Mouse (Mus musculus): ENCODE data around the gene Olfr1367. TPM values are rescaled to one million over a fixed set of nuclear protein-coding genes. Genes with fewer than 3 reads are reported as not detected.
A peak's percentile ranks its signal among the peaks of the same experiment; 100 is the strongest.

Gene Olfr1367
- total and polyA plus RNA-seq, 2 experiments, result not detected

GRCm38 (mm10) chr13:21326191-21326590 lies 20.5 kb upstream of the Olfr1367 start:
- WGBS, result 9% methylated on average over 4 of the region's 4 CpGs
- no peaks in the 10 kb centered on the region for H3K79me2 ChIP-seq (ENCODE audit: control insufficient read depth, insufficient read depth, low read length)
- peaks cover 3% of the 10 kb centered on the region; the same call in 1 of the 2 replicates for H3K4me1 ChIP-seq (ENCODE audit: control insufficient read depth, insufficient read depth, low read length)
- no peak overlapping the region for H3K27ac ChIP-seq (replicated peaks; ENCODE audit: insufficient read depth, low read depth, low read length)
- no peak overlapping the region for H3K9ac ChIP-seq (ENCODE audit: low read depth, low read length)
- H3K36me3 ChIP-seq (ENCODE audit: control insufficient read depth, insufficient read depth, low read length), result no peaks in the 10 kb centered on the region
- TF ChIP-seq CTCF (IDR thresholded peaks at IDR 0.05; ENCODE audit: low read depth, low read length) (0 out of 2 replicates have a peak, but pooled peaks have one; percentile 25), POLR2A (IDR thresholded peaks at IDR 0.05; ENCODE audit: extremely low read depth, insufficient read depth, low read length) (no peak)
- H3K27me3 ChIP-seq (ENCODE audit: control insufficient read depth, insufficient read depth, low read length), result no peaks in the 10 kb centered on the region
- no peak overlapping the region for H3K4me3 ChIP-seq (ENCODE audit: insufficient read depth, low read depth, low read length)
- DNase-seq (ENCODE audit: extremely low read depth, low read depth, low spot score), result peak; percentile 65

- under 1% methylated on average over 24 of the region's 24 CpGs for WGBS
- DNase-seq (ENCODE audit: extremely low read depth, low read depth, low spot score), result peak; percentile 76
These were observed 20.0 kb upstream of the Olfr1367 start for GRCm38 (mm10) chr13:21326657-21327211.

GRCm38 (mm10) chr13:21327424-21327823 lies 19.3 kb upstream of the Olfr1367 start:
- WGBS, result 2% methylated on average over 9 of the region's 9 CpGs
- Histone ChIP-seq H3K27me3 (ENCODE audit: control insufficient read depth, insufficient read depth, low read length) (no peaks in the 10 kb centered on the region), H3K27ac (replicated peaks; ENCODE audit: insufficient read depth, low read depth, low read length) (no peak overlapping the region), H3K9ac (ENCODE audit: low read depth, low read length) (no peak overlapping the region), H3K4me1 (ENCODE audit: control insufficient read depth, insufficient read depth, low read length) (no peaks in the 10 kb centered on the region), H3K79me2 (ENCODE audit: control insufficient read depth, insufficient read depth, low read length) (no peaks in the 10 kb centered on the region), H3K4me3 (ENCODE audit: insufficient read depth, low read depth, low read length) (no peak overlapping the region), H3K36me3 (ENCODE audit: control insufficient read depth, insufficient read depth, low read length) (no peaks in the 10 kb centered on the region)
- TF ChIP-seq CTCF (IDR thresholded peaks at IDR 0.05; ENCODE audit: low read depth, low read length) (no peak), POLR2A (IDR thresholded peaks at IDR 0.05; ENCODE audit: extremely low read depth, insufficient read depth, low read length) (no peak)
- DNase-seq (ENCODE audit: extremely low read depth, low read depth, low spot score), result no peak

More at GRCm38 (mm10) chr13:21326657-21327211, 20.0 kb upstream of the Olfr1367 start:
- Histone ChIP-seq H3K27ac (replicated peaks; ENCODE audit: insufficient read depth, low read depth, low read length) (peak overlapping the region; percentile 17; the same call in 1 of the 2 replicates), H3K9ac (ENCODE audit: low read depth, low read length) (peak overlapping the region; percentile 20), H3K79me2 (ENCODE audit: control insufficient read depth, insufficient read depth, low read length) (no peaks in the 10 kb centered on the region), H3K27me3 (ENCODE audit: control insufficient read depth, insufficient read depth, low read length) (no peaks in the 10 kb centered on the region), H3K4me1 (ENCODE audit: control insufficient read depth, insufficient read depth, low read length) (peaks cover 3% of the 10 kb centered on the region; the same call in 1 of the 2 replicates), H3K4me3 (ENCODE audit: insufficient read depth, low read depth, low read length) (peak overlapping the region; percentile 65), H3K36me3 (ENCODE audit: control insufficient read depth, insufficient read depth, low read length) (no peaks in the 10 kb centered on the region)
- TF ChIP-seq POLR2A (IDR thresholded peaks at IDR 0.05; ENCODE audit: extremely low read depth, insufficient read depth, low read length) (no peak), CTCF (IDR thresholded peaks at IDR 0.05; ENCODE audit: low read depth, low read length) (peak; percentile 87)

GRCm38 (mm10) chr13:21350593-21350992 lies 3.9 kb downstream of the Olfr1367 start:
- H3K79me2 ChIP-seq (ENCODE audit: control insufficient read depth, insufficient read depth, low read length), result no peaks in the 10 kb centered on the region

GRCm38 (mm10) chr13:21362621-21363248 lies 16.0 kb downstream of the Olfr1367 start, which contains the start of gene Zscan12:
TSS of gene Zscan12 (plus strand) at chr13:21362820.
- peaks cover 6% of the 10 kb centered on the region; the same call in 1 of the 2 replicates for H3K4me1 ChIP-seq (ENCODE audit: control insufficient read depth, insufficient read depth, low read length)
- H3K27ac ChIP-seq (replicated peaks; ENCODE audit: insufficient read depth, low read depth, low read length), result peak within 1 kb of the TSS; percentile 61
- TF ChIP-seq POLR2A (IDR thresholded peaks at IDR 0.05; ENCODE audit: extremely low read depth, insufficient read depth, low read length), result peak; percentile 82
- TF ChIP-seq CTCF (IDR thresholded peaks at IDR 0.05; ENCODE audit: low read depth, low read length), result no peak
- H3K79me2 ChIP-seq (ENCODE audit: control insufficient read depth, insufficient read depth, low read length), result no peaks in the 10 kb centered on the region
- H3K27me3 ChIP-seq (ENCODE audit: control insufficient read depth, insufficient read depth, low read length), result no peaks in the 10 kb centered on the region
- peak within 1 kb of the TSS; percentile 81 for H3K4me3 ChIP-seq (ENCODE audit: insufficient read depth, low read depth, low read length)
- peaks cover 6% of the 10 kb centered on the region for H3K36me3 ChIP-seq (ENCODE audit: control insufficient read depth, insufficient read depth, low read length)
- H3K9ac ChIP-seq (ENCODE audit: low read depth, low read length), result peak within 1 kb of the TSS; percentile 78
- under 1% methylated on average over 29 of the region's 29 CpGs for WGBS
- DNase-seq (ENCODE audit: extremely low read depth, low read depth, low spot score), result peak; percentile 94

More at GRCm38 (mm10) chr13:21350593-21350992, 3.9 kb downstream of the Olfr1367 start:
- Histone ChIP-seq H3K27me3 (ENCODE audit: control insufficient read depth, insufficient read depth, low read length) (no peaks in the 10 kb centered on the region), H3K9ac (ENCODE audit: low read depth, low read length) (no peak overlapping the region), H3K36me3 (ENCODE audit: control insufficient read depth, insufficient read depth, low read length) (no peaks in the 10 kb centered on the region), H3K4me3 (ENCODE audit: insufficient read depth, low read depth, low read length) (no peak overlapping the region), H3K27ac (replicated peaks; ENCODE audit: insufficient read depth, low read depth, low read length) (no peak overlapping the region), H3K4me1 (ENCODE audit: control insufficient read depth, insufficient read depth, low read length) (no peaks in the 10 kb centered on the region; the same call in 1 of the 2 replicates)
- DNase-seq (ENCODE audit: extremely low read depth, low read depth, low spot score), result no peak
- TF ChIP-seq POLR2A (IDR thresholded peaks at IDR 0.05; ENCODE audit: extremely low read depth, insufficient read depth, low read length) (no peak), CTCF (IDR thresholded peaks at IDR 0.05; ENCODE audit: low read depth, low read length) (no peak)
